Mouse (Mus musculus) lung, embryonic 15.5 days (tissue): ENCODE measurements around the gene Fam155a. TPM values are rescaled to one million over a fixed set of nuclear protein-coding genes. Genes with fewer than 3 reads are reported as not detected.
A peak's percentile ranks its signal among the peaks of the same experiment; 100 is the strongest.

ENCODE experiments used
- ATAC-seq: fragments of 200-750 bp; cut with Nextera tagmentation; 2 replicates; pipeline ENCODE4 v1.8.0; 2017; ENCODE audit warnings: moderate number of reproducible peaks, borderline replicate concordance; ENCODE audit not compliant: low FRiP score, low TSS enrichment; ENCODE audit errors: extremely low read depth
- H3K27ac ChIP-seq: fragments of 300-500 bp; sonication (generic); 2 replicates; pipeline ENCODE4 v1.5.1; 2015; ENCODE audit warnings: moderate library complexity, mild to moderate bottlenecking, inconsistent platforms
- H3K27me3 ChIP-seq: fragments of 300-500 bp; sonication (generic); 2 replicates; pipeline ENCODE4 v1.6.1; 2015; ENCODE audit warnings: inconsistent platforms
- H3K36me3 ChIP-seq: fragments of 300-500 bp; sonication (generic); 2 replicates; pipeline ENCODE4 v1.6.1; 2015; ENCODE audit warnings: inconsistent platforms
- H3K4me1 ChIP-seq: fragments of 300-500 bp; sonication (generic); 2 replicates; pipeline ENCODE4 v1.6.1; 2015; ENCODE audit warnings: inconsistent platforms
- H3K4me2 ChIP-seq: fragments of 300-500 bp; sonication (generic); 2 replicates; pipeline ENCODE4 v1.6.1; 2015; ENCODE audit warnings: inconsistent platforms, mild to moderate bottlenecking, moderate library complexity
- H3K4me3 ChIP-seq: fragments of 300-500 bp; sonication (generic); 2 replicates; pipeline ENCODE4 v1.5.1; 2015; ENCODE audit warnings: mild to moderate bottlenecking, inconsistent platforms
- H3K9ac ChIP-seq: fragments of 300-500 bp; sonication (generic); 2 replicates; pipeline ENCODE4 v1.6.1; 2015; ENCODE audit warnings: inconsistent platforms
- H3K9me3 ChIP-seq: fragments of 300-500 bp; sonication (generic); 2 replicates; pipeline ENCODE4 v1.6.1; 2016; ENCODE audit warnings: inconsistent platforms
- WGBS: fragments of 180-500 bp; shearing (Covaris S2); methylation state at CpG from one replicate; pipeline ENCODE4 v1.1.7; 2015; 5-methylcytosine and 5-hydroxymethylcytosine counted together
- polyA plus RNA-seq: library from polyadenylated mRNA; unstranded; fragments of >200 nt; fragmentation: Nextera tagmentation; extraction: Ambion mirVana; gene quantifications from 2 replicates; pipeline ENCODE4 v1.2.1, GENCODE M21; 2015

Gene Fam155a
- polyA plus RNA-seq, 1 experiment from 2014 or later, result 0.15 TPM

- Histone ChIP-seq H3K9ac (no peak overlapping the region), H3K9me3 (no peaks in the 10 kb centered on the region), H3K27me3 (no peaks in the 10 kb centered on the region), H3K36me3 (no peaks in the 10 kb centered on the region), H3K27ac (no peak overlapping the region), H3K4me2 (no peak overlapping the region), H3K4me1 (no peaks in the 10 kb centered on the region), H3K4me3 (no peak overlapping the region)
- 7% methylated on average over 5 of the region's 5 CpGs for WGBS
- no peak for ATAC-seq
Observed at GRCm38 (mm10) chr8:9240996-9241395, 530.0 kb downstream of the Fam155a start.

DNA sequence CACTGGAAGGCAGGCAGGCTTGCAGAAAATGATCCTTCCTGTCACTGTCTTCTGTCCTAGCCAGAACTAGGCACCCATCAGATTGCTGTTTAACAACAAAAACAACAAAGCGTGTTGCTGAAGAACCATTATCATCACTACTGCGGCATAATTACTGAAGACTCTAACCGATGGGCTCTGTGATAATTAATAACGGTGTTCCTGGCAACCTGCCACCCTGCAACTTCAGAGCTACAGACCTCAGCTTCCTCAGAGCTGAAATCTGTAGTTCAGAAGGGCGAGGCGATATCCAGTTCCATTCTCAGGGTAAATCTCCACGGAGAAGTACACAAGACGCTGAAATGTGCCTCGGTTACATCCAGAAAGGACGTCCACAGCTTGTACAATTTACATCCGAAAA, 531.2 kb downstream of the Fam155a start:
- H3K9ac ChIP-seq, result no peak overlapping the region

DNA sequence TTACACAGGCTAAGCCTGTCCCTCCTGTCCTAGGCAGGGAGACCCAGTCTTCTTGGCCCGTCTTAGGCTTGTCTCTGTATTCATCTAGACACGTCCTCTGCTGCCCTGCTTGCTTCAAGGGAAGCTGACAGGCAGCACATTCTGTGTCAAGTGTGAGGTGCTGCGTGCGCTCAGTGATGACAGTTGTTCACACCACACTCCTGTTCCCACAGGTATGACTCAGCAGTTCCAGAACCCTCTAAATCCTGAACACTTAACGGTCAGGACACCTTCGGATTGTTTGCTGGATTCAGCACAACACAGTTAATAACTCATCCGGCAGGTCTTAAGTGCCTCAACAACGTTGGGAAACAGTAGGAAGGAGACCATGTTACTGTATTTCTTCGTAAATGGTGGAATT, 532.0 kb downstream of the Fam155a start:
- H3K9me3 ChIP-seq, result no peaks in the 10 kb centered on the region
- no peak overlapping the region for H3K4me2 ChIP-seq
- no peaks in the 10 kb centered on the region for H3K27me3 ChIP-seq
- ATAC-seq, result no peak
- H3K9ac ChIP-seq, result no peak overlapping the region
- no peak overlapping the region for H3K4me3 ChIP-seq
- H3K27ac ChIP-seq, result no peak overlapping the region
- no peaks in the 10 kb centered on the region for H3K4me1 ChIP-seq
- WGBS, result 24% methylated on average over 9 of the region's 9 CpGs
- H3K36me3 ChIP-seq, result no peaks in the 10 kb centered on the region

More for the DNA sequence above, 531.2 kb downstream of the Fam155a start:
- H3K4me2 ChIP-seq, result no peak overlapping the region
- H3K9me3 ChIP-seq, result no peaks in the 10 kb centered on the region
- H3K4me3 ChIP-seq, result no peak overlapping the region
- H3K4me1 ChIP-seq, result no peaks in the 10 kb centered on the region
- ATAC-seq, result no peak
- no peaks in the 10 kb centered on the region for H3K36me3 ChIP-seq
- H3K27me3 ChIP-seq, result no peaks in the 10 kb centered on the region
- no peak overlapping the region for H3K27ac ChIP-seq
- WGBS, result 39% methylated on average over 11 of the region's 11 CpGs

DNA sequence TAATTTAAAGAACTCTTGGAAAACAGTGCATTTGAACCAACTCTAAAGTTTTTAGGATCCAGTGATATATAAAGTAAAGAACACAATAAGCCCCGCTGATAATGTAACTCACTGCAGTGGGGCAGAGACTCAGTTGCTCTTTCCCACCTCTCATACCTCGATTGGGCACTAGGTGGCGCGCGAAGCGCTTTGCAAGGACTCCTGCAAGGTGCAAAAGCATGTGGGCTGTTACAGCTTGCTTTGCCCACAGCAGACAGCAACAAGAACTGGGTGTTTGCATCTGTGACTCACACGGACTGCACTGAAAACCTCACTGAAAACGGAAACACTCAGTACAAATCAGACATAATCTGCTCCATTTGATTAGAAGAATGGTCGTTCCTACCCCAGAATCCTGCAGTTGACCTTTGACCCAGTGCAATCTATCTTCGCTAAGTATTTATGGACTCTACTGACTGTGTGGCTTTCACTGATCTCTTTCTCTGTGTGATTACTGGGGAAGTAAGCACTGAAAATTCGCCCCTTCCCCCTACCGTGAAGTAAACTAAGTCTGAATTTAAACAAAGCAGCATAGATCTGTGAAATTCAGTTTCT, 537.5 kb downstream of the Fam155a start:
- Histone ChIP-seq H3K27me3 (no peaks in the 10 kb centered on the region), H3K4me2 (no peak overlapping the region), H3K4me3 (no peak overlapping the region), H3K27ac (no peak overlapping the region), H3K9me3 (no peaks in the 10 kb centered on the region), H3K36me3 (no peaks in the 10 kb centered on the region), H3K4me1 (0 out of 2 replicates have a peak, but pooled peaks cover 4% of the 10 kb centered on the region), H3K9ac (no peak overlapping the region)
- WGBS, result 5% methylated on average over 12 of the region's 12 CpGs
- no peak; the same call in 1 of the 2 replicates for ATAC-seq

- Histone ChIP-seq H3K27ac (no peak overlapping the region), H3K9ac (no peak overlapping the region), H3K36me3 (no peaks in the 10 kb centered on the region), H3K27me3 (no peaks in the 10 kb centered on the region), H3K4me3 (no peak overlapping the region), H3K9me3 (no peaks in the 10 kb centered on the region), H3K4me2 (no peak overlapping the region), H3K4me1 (0 out of 2 replicates have a peak, but pooled peaks cover 3% of the 10 kb centered on the region)
- WGBS, result 39% methylated on average over 19 of the region's 19 CpGs
- peak; percentile 51; the same call in 1 of the 2 replicates for ATAC-seq
Observed at GRCm38 (mm10) chr8:9227779-9228464, 543.0 kb downstream of the Fam155a start.

DNA sequence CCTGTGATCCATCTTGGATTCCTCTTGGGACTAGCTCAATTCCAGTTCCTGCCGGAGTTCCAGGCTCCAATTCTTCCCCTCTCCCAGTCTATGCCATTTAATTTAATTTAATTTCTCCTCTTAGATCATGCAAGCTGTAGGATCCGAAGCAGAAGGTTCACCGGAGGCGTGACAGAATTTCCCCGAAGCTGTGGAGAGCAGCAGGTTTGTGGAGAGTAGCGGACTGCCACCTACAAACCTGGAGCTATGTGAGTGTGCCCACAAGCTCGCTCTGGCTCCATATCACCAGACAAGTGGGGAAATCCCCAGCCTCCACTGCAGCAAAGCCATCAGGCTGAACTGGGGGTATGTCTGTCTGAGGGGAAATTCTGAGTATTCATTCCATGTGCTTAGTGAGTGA, 544.2 kb downstream of the Fam155a start:
- 76% methylated on average over 7 of the region's 7 CpGs for WGBS
- Histone ChIP-seq H3K4me3 (no peak overlapping the region), H3K27me3 (no peaks in the 10 kb centered on the region), H3K4me2 (no peak overlapping the region), H3K4me1 (no peaks in the 10 kb centered on the region), H3K27ac (no peak overlapping the region), H3K9me3 (no peaks in the 10 kb centered on the region), H3K36me3 (no peaks in the 10 kb centered on the region), H3K9ac (no peak overlapping the region)
- no peak for ATAC-seq

- WGBS, result 52% methylated on average over 4 of the region's 4 CpGs
- 0 out of 2 replicates have a peak, but pooled peaks cover 1% of the 10 kb centered on the region for H3K4me1 ChIP-seq
- H3K27ac ChIP-seq, result no peak overlapping the region
- H3K27me3 ChIP-seq, result no peaks in the 10 kb centered on the region
- ATAC-seq, result no peak
- H3K9ac ChIP-seq, result no peak overlapping the region
- no peak overlapping the region for H3K4me3 ChIP-seq
- no peak overlapping the region for H3K4me2 ChIP-seq
- no peaks in the 10 kb centered on the region for H3K9me3 ChIP-seq
- no peaks in the 10 kb centered on the region for H3K36me3 ChIP-seq
Observed at GRCm38 (mm10) chr8:9211751-9212150, 559.2 kb downstream of the Fam155a start.

DNA sequence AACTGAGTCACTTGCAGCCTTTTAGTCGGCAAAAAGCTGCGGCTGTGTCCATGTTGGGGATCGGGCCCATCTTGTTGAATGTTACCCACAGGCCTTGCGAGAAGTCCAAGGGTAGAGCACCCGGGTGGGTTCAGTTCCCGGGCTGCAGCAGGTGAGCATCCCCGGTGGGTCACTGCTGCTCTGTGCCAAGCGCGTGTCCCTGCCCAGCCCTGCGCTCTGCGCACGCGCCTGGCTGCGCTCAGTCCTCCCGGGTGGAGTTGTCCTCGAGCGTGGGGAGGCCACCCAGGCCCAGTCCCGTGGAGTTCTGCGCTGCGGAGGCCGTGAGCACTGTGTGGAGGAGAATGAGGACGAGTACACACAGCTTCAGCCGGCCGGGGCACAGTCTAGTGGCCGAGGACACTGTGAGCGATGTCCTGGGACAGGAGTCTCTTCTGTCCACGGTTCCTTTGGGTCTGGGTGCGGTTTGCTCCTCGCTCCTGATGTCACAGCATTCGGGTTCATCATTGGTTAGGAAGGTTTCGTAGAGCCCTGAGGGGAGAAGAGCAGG, 563.4 kb downstream of the Fam155a start:
- H3K27me3 ChIP-seq, result no peaks in the 10 kb centered on the region
- no peak overlapping the region for H3K9ac ChIP-seq
- no peaks in the 10 kb centered on the region for H3K9me3 ChIP-seq
- no peak overlapping the region for H3K4me2 ChIP-seq
- H3K27ac ChIP-seq, result no peak overlapping the region
- H3K36me3 ChIP-seq, result no peaks in the 10 kb centered on the region
- no peak overlapping the region for H3K4me3 ChIP-seq
- H3K4me1 ChIP-seq, result 0 out of 2 replicates have a peak, but pooled peaks cover 8% of the 10 kb centered on the region
- peak; percentile 57; the same call in 1 of the 2 replicates for ATAC-seq
- 93% methylated on average over 31 of the region's 31 CpGs for WGBS

GRCm38 (mm10) chr8:9204345-9205067, 566.5 kb downstream of the Fam155a start:
- ATAC-seq, result no peak
- H3K36me3 ChIP-seq, result no peaks in the 10 kb centered on the region
- WGBS, result 61% methylated on average over 10 of the region's 10 CpGs
- H3K4me2 ChIP-seq, result no peak overlapping the region
- H3K27me3 ChIP-seq, result no peaks in the 10 kb centered on the region
- H3K27ac ChIP-seq, result no peak overlapping the region
- H3K9me3 ChIP-seq, result no peaks in the 10 kb centered on the region
- no peak overlapping the region for H3K4me3 ChIP-seq
- H3K4me1 ChIP-seq, result 0 out of 2 replicates have a peak, but pooled peaks cover 8% of the 10 kb centered on the region
- no peak overlapping the region for H3K9ac ChIP-seq

DNA sequence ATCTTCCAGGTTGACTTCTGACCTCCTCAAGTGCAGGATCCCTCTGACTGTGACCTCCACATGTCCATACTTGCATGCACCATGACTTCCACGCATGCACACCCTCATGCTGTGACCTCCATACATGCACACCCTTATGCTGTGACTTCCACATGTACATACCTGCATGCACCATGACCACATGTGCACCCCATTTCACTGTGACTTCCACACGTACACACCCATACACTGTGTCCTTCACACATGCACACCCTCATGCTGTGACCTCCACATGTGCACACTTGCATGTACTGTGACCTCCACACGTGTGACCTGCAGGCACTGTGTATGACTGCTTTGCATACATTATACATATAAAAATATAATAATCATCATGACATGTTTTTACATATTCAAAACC, 570.9 kb downstream of the Fam155a start:
- H3K27me3 ChIP-seq, result no peaks in the 10 kb centered on the region
- no peak overlapping the region for H3K27ac ChIP-seq
- no peaks in the 10 kb centered on the region for H3K36me3 ChIP-seq
- no peaks in the 10 kb centered on the region for H3K4me1 ChIP-seq
- ATAC-seq, result no peak
- no peaks in the 10 kb centered on the region for H3K9me3 ChIP-seq
- no peak overlapping the region for H3K4me3 ChIP-seq
- H3K9ac ChIP-seq, result no peak overlapping the region
- H3K4me2 ChIP-seq, result no peak overlapping the region
- WGBS, result 86% methylated on average over 3 of the region's 3 CpGs

GRCm38 (mm10) chr8:9191682-9192081, 579.3 kb downstream of the Fam155a start:
- H3K9me3 ChIP-seq, result no peaks in the 10 kb centered on the region
- no peak overlapping the region for H3K9ac ChIP-seq
- H3K4me2 ChIP-seq, result no peak overlapping the region
- H3K36me3 ChIP-seq, result no peaks in the 10 kb centered on the region
- no peak overlapping the region for H3K27ac ChIP-seq
- no peaks in the 10 kb centered on the region for H3K27me3 ChIP-seq
- no peak for ATAC-seq
- H3K4me1 ChIP-seq, result no peaks in the 10 kb centered on the region
- 60% methylated on average over 3 of the region's 3 CpGs for WGBS
- no peak overlapping the region for H3K4me3 ChIP-seq

GRCm38 (mm10) chr8:9188616-9189015, 582.3 kb downstream of the Fam155a start:
- no peak overlapping the region for H3K9ac ChIP-seq
- H3K9me3 ChIP-seq, result no peaks in the 10 kb centered on the region
- no peak overlapping the region for H3K4me3 ChIP-seq
- 31% methylated on average over 4 of the region's 4 CpGs for WGBS
- no peak overlapping the region for H3K4me2 ChIP-seq
- H3K27me3 ChIP-seq, result no peaks in the 10 kb centered on the region
- H3K4me1 ChIP-seq, result no peaks in the 10 kb centered on the region
- no peak for ATAC-seq
- no peak overlapping the region for H3K27ac ChIP-seq
- H3K36me3 ChIP-seq, result no peaks in the 10 kb centered on the region
